Mouse (Mus musculus) liver, embryonic 13.5 days (tissue): ENCODE measurements around the gene Exoc4. TPM values are rescaled to one million over a fixed set of nuclear protein-coding genes. Genes with fewer than 3 reads are reported as not detected.

Source experiments
- ATAC-seq: fragments of 200-750 bp; cut with Nextera tagmentation; 2 replicates; pipeline ENCODE4 v1.8.0; 2017; ENCODE audit warnings: low read depth, mild to moderate bottlenecking, moderate number of reproducible peaks, moderate library complexity
- DNase-seq: peaks from one replicate; pipeline ENCODE4 v3.0.0; 2022
- H3K27ac ChIP-seq: fragments of 300-500 bp; sonication (generic); 2 replicates; pipeline ENCODE4 v1.5.1; 2015; ENCODE audit warnings: moderate library complexity, mild to moderate bottlenecking, inconsistent platforms
- H3K27me3 ChIP-seq: fragments of 300-500 bp; sonication (generic); 2 replicates; pipeline ENCODE4 v1.6.1; 2015; ENCODE audit warnings: mild to moderate bottlenecking, inconsistent platforms
- H3K36me3 ChIP-seq: fragments of 300-500 bp; sonication (generic); 2 replicates; pipeline ENCODE4 v1.6.1; 2015; ENCODE audit warnings: mild to moderate bottlenecking, inconsistent platforms
- H3K4me1 ChIP-seq: fragments of 300-500 bp; sonication (generic); replicated peaks from 2 replicates; pipeline ENCODE4 v1.6.1; 2015; ENCODE audit warnings: inconsistent platforms
- H3K4me2 ChIP-seq: fragments of 300-500 bp; sonication (generic); 2 replicates; pipeline ENCODE4 v1.6.1; 2015; ENCODE audit warnings: inconsistent platforms, mild to moderate bottlenecking, moderate library complexity
- H3K4me3 ChIP-seq: fragments of 300-500 bp; sonication (generic); replicated peaks from 2 replicates; pipeline ENCODE4 v1.5.1; 2015; ENCODE audit warnings: mild to moderate bottlenecking, inconsistent platforms
- H3K9ac ChIP-seq: fragments of 300-500 bp; sonication (generic); 2 replicates; pipeline ENCODE4 v1.6.1; 2015; ENCODE audit warnings: mild to moderate bottlenecking, inconsistent platforms
- H3K9me3 ChIP-seq: fragments of 300-500 bp; sonication (generic); replicated peaks from 2 replicates; pipeline ENCODE4 v1.6.1; 2016; ENCODE audit warnings: inconsistent platforms
- WGBS: fragments of 180-500 bp; shearing (Covaris S2); methylation state at CpG from one replicate; pipeline ENCODE4 v1.1.7; 2015; ENCODE audit not compliant: insufficient replicate concordance; 5-methylcytosine and 5-hydroxymethylcytosine counted together
- polyA plus RNA-seq: library from polyadenylated mRNA; unstranded; fragments of >200 nt; fragmentation: Nextera tagmentation; extraction: Ambion mirVana; gene quantifications from 2 replicates; pipeline ENCODE4 v1.2.1, GENCODE M21; 2015

Exoc4 gene
- polyA plus RNA-seq, 1 experiment from 2014 or later = 11.0 TPM

- Histone ChIP-seq H3K9ac (no peak overlapping the region), H3K4me1 (no peaks in the 10 kb centered on the region), H3K4me2 (no peak overlapping the region), H3K4me3 (no peak overlapping the region), H3K36me3 (no peaks in the 10 kb centered on the region), H3K27me3 (no peaks in the 10 kb centered on the region), H3K27ac (no peak overlapping the region), H3K9me3 (no peaks in the 10 kb centered on the region)
- ATAC-seq = no peak
- no peak for DNase-seq
- WGBS = 86% methylated on average over 1 of the region's 1 CpGs
Measured at GRCm38 (mm10) chr6:33310486-33310885, 61.6 kb downstream of the Exoc4 start.

GRCm38 (mm10) chr6:33322849-33323248 is 74.0 kb downstream of the Exoc4 start:
- Histone ChIP-seq H3K9me3 (no peaks in the 10 kb centered on the region), H3K4me1 (no peaks in the 10 kb centered on the region), H3K27me3 (no peaks in the 10 kb centered on the region), H3K4me3 (no peak overlapping the region), H3K9ac (no peak overlapping the region), H3K36me3 (no peaks in the 10 kb centered on the region), H3K27ac (no peak overlapping the region), H3K4me2 (no peak overlapping the region)
- WGBS = 53% methylated on average over 3 of the region's 3 CpGs
- DNase-seq (no peak), ATAC-seq (no peak)

GRCm38 (mm10) chr6:33323386-33323785 is 74.5 kb downstream of the Exoc4 start:
- H3K27ac ChIP-seq = no peak overlapping the region
- 80% methylated on average over 4 of the region's 4 CpGs for WGBS
- no peaks in the 10 kb centered on the region for H3K27me3 ChIP-seq
- no peaks in the 10 kb centered on the region for H3K36me3 ChIP-seq
- no peak overlapping the region for H3K4me2 ChIP-seq
- DNase-seq = no peak
- no peaks in the 10 kb centered on the region for H3K9me3 ChIP-seq
- H3K4me3 ChIP-seq = no peak overlapping the region
- ATAC-seq = no peak
- H3K9ac ChIP-seq = no peak overlapping the region
- H3K4me1 ChIP-seq = no peaks in the 10 kb centered on the region

GRCm38 (mm10) chr6:33328326-33328725 is 79.4 kb downstream of the Exoc4 start:
- 56% methylated on average over 1 of the region's 1 CpGs for WGBS
- no peaks in the 10 kb centered on the region for H3K9me3 ChIP-seq
- no peak overlapping the region for H3K27ac ChIP-seq
- no peak for ATAC-seq
- no peak for DNase-seq
- no peak overlapping the region for H3K4me2 ChIP-seq
- peaks cover 2% of the 10 kb centered on the region; the same call in 1 of the 2 replicates for H3K36me3 ChIP-seq
- no peaks in the 10 kb centered on the region for H3K27me3 ChIP-seq
- H3K4me1 ChIP-seq = no peaks in the 10 kb centered on the region
- no peak overlapping the region for H3K9ac ChIP-seq
- no peak overlapping the region for H3K4me3 ChIP-seq

GRCm38 (mm10) chr6:33347088-33347775 is 98.3 kb downstream of the Exoc4 start:
- no peak for DNase-seq
- Histone ChIP-seq H3K9ac (no peak overlapping the region), H3K4me1 (no peaks in the 10 kb centered on the region), H3K4me2 (no peak overlapping the region), H3K27ac (no peak overlapping the region), H3K4me3 (no peak overlapping the region), H3K9me3 (no peaks in the 10 kb centered on the region), H3K36me3 (0 out of 2 replicates have a peak, but pooled peaks cover 3% of the 10 kb centered on the region), H3K27me3 (no peaks in the 10 kb centered on the region)
- 75% methylated on average over 1 of the region's 1 CpGs for WGBS
- ATAC-seq = no peak

GRCm38 (mm10) chr6:33361613-33362012 is 112.7 kb downstream of the Exoc4 start:
- Histone ChIP-seq H3K4me2 (no peak overlapping the region), H3K27me3 (no peaks in the 10 kb centered on the region), H3K9me3 (no peaks in the 10 kb centered on the region), H3K4me1 (no peaks in the 10 kb centered on the region), H3K27ac (no peak overlapping the region), H3K4me3 (no peak overlapping the region), H3K9ac (no peak overlapping the region), H3K36me3 (no peaks in the 10 kb centered on the region)
- WGBS = 77% methylated on average over 6 of the region's 6 CpGs
- DNase-seq (no peak), ATAC-seq (no peak)

GRCm38 (mm10) chr6:33380517-33380916 is 131.6 kb downstream of the Exoc4 start:
- Histone ChIP-seq H3K4me1 (no peaks in the 10 kb centered on the region), H3K27ac (no peak overlapping the region), H3K4me3 (no peak overlapping the region), H3K4me2 (no peak overlapping the region), H3K9me3 (no peaks in the 10 kb centered on the region), H3K36me3 (no peaks in the 10 kb centered on the region), H3K27me3 (no peaks in the 10 kb centered on the region), H3K9ac (no peak overlapping the region)
- no peak for ATAC-seq
- WGBS = 67% methylated on average over 3 of the region's 3 CpGs
- DNase-seq = no peak

- Histone ChIP-seq H3K4me3 (no peak overlapping the region), H3K27ac (no peak overlapping the region), H3K4me1 (no peaks in the 10 kb centered on the region), H3K9me3 (no peaks in the 10 kb centered on the region), H3K9ac (no peak overlapping the region), H3K27me3 (no peaks in the 10 kb centered on the region), H3K36me3 (no peaks in the 10 kb centered on the region), H3K4me2 (no peak overlapping the region)
- 73% methylated on average over 3 of the region's 3 CpGs for WGBS
- DNase-seq (no peak), ATAC-seq (no peak)
Measured at GRCm38 (mm10) chr6:33382176-33382575, 133.3 kb downstream of the Exoc4 start.

GRCm38 (mm10) chr6:33392020-33392419 is 143.1 kb downstream of the Exoc4 start:
- Histone ChIP-seq H3K36me3 (no peaks in the 10 kb centered on the region), H3K4me2 (no peak overlapping the region), H3K4me3 (no peak overlapping the region), H3K27me3 (no peaks in the 10 kb centered on the region), H3K4me1 (no peaks in the 10 kb centered on the region), H3K27ac (no peak overlapping the region), H3K9me3 (no peaks in the 10 kb centered on the region), H3K9ac (no peak overlapping the region)
- no peak for ATAC-seq
- 59% methylated on average over 2 of the region's 2 CpGs for WGBS
- DNase-seq = no peak

- no peak for DNase-seq
- Histone ChIP-seq H3K4me1 (no peaks in the 10 kb centered on the region), H3K36me3 (no peaks in the 10 kb centered on the region), H3K4me3 (no peak overlapping the region), H3K9me3 (no peaks in the 10 kb centered on the region), H3K4me2 (no peak overlapping the region), H3K9ac (no peak overlapping the region), H3K27ac (no peak overlapping the region), H3K27me3 (no peaks in the 10 kb centered on the region)
- ATAC-seq = no peak
- WGBS = 63% methylated on average over 1 of the region's 1 CpGs
Measured at GRCm38 (mm10) chr6:33399491-33399890, 150.6 kb downstream of the Exoc4 start.

GRCm38 (mm10) chr6:33401161-33401560 is 152.3 kb downstream of the Exoc4 start:
- no peak for DNase-seq
- WGBS = 35% methylated on average over 2 of the region's 2 CpGs
- Histone ChIP-seq H3K27ac (no peak overlapping the region), H3K4me1 (no peaks in the 10 kb centered on the region), H3K4me3 (no peak overlapping the region), H3K9ac (no peak overlapping the region), H3K4me2 (no peak overlapping the region), H3K36me3 (no peaks in the 10 kb centered on the region), H3K9me3 (no peaks in the 10 kb centered on the region), H3K27me3 (no peaks in the 10 kb centered on the region)
- ATAC-seq = no peak

GRCm38 (mm10) chr6:33405562-33406275 is 156.8 kb downstream of the Exoc4 start:
- Histone ChIP-seq H3K4me2 (no peak overlapping the region), H3K27ac (no peak overlapping the region), H3K27me3 (no peaks in the 10 kb centered on the region), H3K36me3 (no peaks in the 10 kb centered on the region), H3K9ac (no peak overlapping the region), H3K4me3 (no peak overlapping the region), H3K4me1 (no peaks in the 10 kb centered on the region), H3K9me3 (no peaks in the 10 kb centered on the region)
- no peak for DNase-seq
- ATAC-seq = no peak
- 55% methylated on average over 4 of the region's 4 CpGs for WGBS
